Mouse (Mus musculus) large intestine, adult 2 months (tissue): ENCODE measurements around the gene Map2k4. TPM values are rescaled to one million over a fixed set of nuclear protein-coding genes. Genes with fewer than 3 reads are reported as not detected.

Experiments
- polyA plus RNA-seq: library from polyadenylated mRNA; depleted of rRNA; stranded (reverse); fragments of >200 nt; gene quantifications from 2 replicates; pipeline ENCODE4 v1.2.3, GENCODE M21; 2012; rRNA removed

The Map2k4 gene
- polyA plus RNA-seq, 1 experiment: 17.9 TPM

Other genes starting within 250 kb of the Map2k4 start
- gene Zkscan6, start 18.9 kb upstream of the Map2k4 start, polyA plus RNA-seq: 4.2 and 4.9 TPM in 2 replicates